Mouse (Mus musculus): ENCODE measurements around the gene Ifit1bl1.
"Not testable (repeated sequence)": the region's sequence is repeated elsewhere in the genome, so short reads cannot be mapped to it uniquely, and the experiment has no call there.

GRCm38 (mm10) chr19:34601888-34602287, at the start of gene Ifit1bl1:
- not testable (repeated sequence) for TF ChIP-seq EP300 (optimal IDR thresholded peaks at IDR 0.05); CTCF (IDR thresholded peaks at IDR 0.05; ENCODE audit: low read depth)
